Mouse (Mus musculus): ENCODE data around the gene Plekhh2.

GRCm38 (mm10) chr17:84636328-84636727, 124.6 kb downstream of the Plekhh2 start:
- TF ChIP-seq KAT2A (conservative IDR thresholded peaks at IDR 0.05; ENCODE audit: low read depth, low read length), result no peak
- TF ChIP-seq ZC3H11A (IDR thresholded peaks at IDR 0.05; ENCODE audit: low read depth, low read length), result no peak
- no peak for TF ChIP-seq POLR2A (IDR thresholded peaks at IDR 0.05; ENCODE audit: control insufficient read depth in 1 of 2, insufficient read depth in 1 of 2, low read depth in 1 of 2, low read length in 2 of 2, poor library complexity in 1 of 2)
- TF ChIP-seq TBP (IDR thresholded peaks at IDR 0.05; ENCODE audit: low read depth, low read length), result no peak
- TF ChIP-seq MAFK (IDR thresholded peaks at IDR 0.05; ENCODE audit: borderline replicate concordance, low read depth, low read length), result no peak
- no peak for TF ChIP-seq MYC (IDR thresholded peaks at IDR 0.05; ENCODE audit: low read depth, low read length)
- TF ChIP-seq JUND (IDR thresholded peaks at IDR 0.05; ENCODE audit: low read depth, low read length), result no peak
- TF ChIP-seq GATA1 (IDR thresholded peaks at IDR 0.05; ENCODE audit: low read depth, low read length), result no peak
- TF ChIP-seq CTCF (IDR thresholded peaks at IDR 0.05 in 2 of 3, conservative IDR thresholded peaks at IDR 0.05 in 1 of 3; ENCODE audit: control insufficient read depth in 1 of 3, insufficient read depth in 1 of 3, low read depth in 2 of 3, low read length in 3 of 3, poor library complexity in 1 of 3, severe bottlenecking in 1 of 3), result no peak
- TF ChIP-seq ZNF384 (IDR thresholded peaks at IDR 0.05; ENCODE audit: low read depth, low read length), result no peak
- no peak for TF ChIP-seq POLR2AphosphoS5 (IDR thresholded peaks at IDR 0.05; ENCODE audit: borderline replicate concordance, low read depth, low read length)

Data from MEL (cell line).